Mouse (Mus musculus): Measurements from ENCODE around the gene Fancd2os. TPM values are rescaled to one million over a fixed set of nuclear protein-coding genes. Genes with fewer than 3 reads are reported as not detected.
A peak's percentile ranks its signal among the peaks of the same experiment; 100 is the strongest.

Gene Fancd2os
- total RNA-seq, 4 experiments from 2014 or later = not detected

- DNase-seq (ENCODE audit: low spot score) = no peak
These were observed 4.7 kb upstream of the Fancd2os start for GRCm38 (mm10) chr6:113605224-113605545.

- DNase-seq (ENCODE audit: low spot score) = peak; percentile 84
These were observed 4.1 kb upstream of the Fancd2os start, which contains the start of gene Brk1 for GRCm38 (mm10) chr6:113604432-113605223. Gene Brk1 (plus strand): TSS chr6:113604772.

- no peak for DNase-seq (ENCODE audit: low spot score)
These were observed 3.5 kb upstream of the Fancd2os start for GRCm38 (mm10) chr6:113603993-113604392.

GRCm38 (mm10) chr6:113602821-113603220, 2.3 kb upstream of the Fancd2os start:
- no peak for DNase-seq (ENCODE audit: low spot score)

GRCm38 (mm10) chr6:113599833-113600232, 682 bp downstream of the Fancd2os start:
- no peak for DNase-seq (ENCODE audit: low spot score)

GRCm38 (mm10) chr6:113597945-113598344, 2.6 kb downstream of the Fancd2os start:
- DNase-seq (ENCODE audit: low spot score) = no peak

GRCm38 (mm10) chr6:113592637-113593036, 7.9 kb downstream of the Fancd2os start:
- DNase-seq (ENCODE audit: low spot score) = no peak

- peak; percentile 8 for DNase-seq (ENCODE audit: low spot score)
These were observed 13.9 kb downstream of the Fancd2os start for GRCm38 (mm10) chr6:113586466-113587183.

- no peak for DNase-seq (ENCODE audit: low spot score)
These were observed 15.4 kb downstream of the Fancd2os start for GRCm38 (mm10) chr6:113585065-113585464.

- DNase-seq (ENCODE audit: low spot score) = no peak
These were observed 17.5 kb downstream of the Fancd2os start for GRCm38 (mm10) chr6:113583023-113583422.

- DNase-seq (ENCODE audit: low spot score) = no peak
These were observed 21.2 kb downstream of the Fancd2os start for GRCm38 (mm10) chr6:113579306-113579705.

- no peak for DNase-seq (ENCODE audit: low spot score)
These were observed 24.5 kb downstream of the Fancd2os start for GRCm38 (mm10) chr6:113576044-113576443.

GRCm38 (mm10) chr6:113564557-113564956, 36.0 kb downstream of the Fancd2os start:
- no peak for DNase-seq (ENCODE audit: low spot score)

GRCm38 (mm10) chr6:113559736-113560135, 40.8 kb downstream of the Fancd2os start:
- DNase-seq (ENCODE audit: low spot score) = no peak

Other genes with a start within 250 kb of the Fancd2os start
- gene Tada3, start 222.8 kb downstream of the Fancd2os start, total RNA-seq (2022) = 10 to 100 TPM; 20.7 to 23.8 (median 23.2) TPM
- gene Arpc4, start 222.6 kb downstream of the Fancd2os start, total RNA-seq (2022) = 10 to 100 TPM; 58.5 to 72.8 (median 62.0) TPM
- gene Ttll3, start 211.5 kb downstream of the Fancd2os start, total RNA-seq (2022) = 1 to 10 TPM in 1 of 4 experiments, under 1 TPM in 3; 0.44 to 1.0 (median 0.76) TPM
- 10 to 100 TPM in 3 of 4 experiments, 1 to 10 TPM in 1; 8.2 to 11.7 (median 11.2) TPM for gene Rpusd3, start 181.4 kb downstream of the Fancd2os start, total RNA-seq (2022)
- 1 to 10 TPM; 3.1 to 5.7 (median 4.6) TPM for gene Cidec, start 165.0 kb downstream of the Fancd2os start, total RNA-seq (2022)
- gene Jagn1, start 158.1 kb downstream of the Fancd2os start, total RNA-seq (2022) = 10 to 100 TPM; 21.0 to 21.4 (median 21.1) TPM
- 1 to 10 TPM in 2 of 4 experiments, under 1 TPM in 2; 0.60 to 2.0 (median 1.1) TPM for gene Il17re, start 142.2 kb downstream of the Fancd2os start, total RNA-seq (2022)
- 1 to 10 TPM; 5.6 to 9.9 (median 7.5) TPM for gene Il17rc, start 129.3 kb downstream of the Fancd2os start, total RNA-seq (2022)
- 10 to 100 TPM; 53.9 to 63.4 (median 59.2) TPM for gene Creld1, start 117.4 kb downstream of the Fancd2os start, total RNA-seq (2022)
- gene Prrt3, start 98.8 kb downstream of the Fancd2os start, total RNA-seq (2022) = not detected
- 10 to 100 TPM; 56.4 to 60.9 (median 57.3) TPM for gene Emc3, start 69.1 kb downstream of the Fancd2os start, total RNA-seq (2022)
- gene Fancd2, start 69.0 kb downstream of the Fancd2os start, total RNA-seq (2022) = under 1 TPM; 0.06 to 0.79 (median 0.18) TPM
- 10 to 100 TPM; 68.5 to 83.3 (median 75.0) TPM for gene Brk1, start 4.1 kb upstream of the Fancd2os start, total RNA-seq (2022)
- 10 to 100 TPM in 1 of 4 experiments, 1 to 10 TPM in 3; 8.4 to 10.7 (median 9.4) TPM for gene Vhl, start 23.2 kb upstream of the Fancd2os start, total RNA-seq (2022)
- gene Irak2, start 37.8 kb upstream of the Fancd2os start, total RNA-seq (2022) = 10 to 100 TPM in 2 of 4 experiments, 1 to 10 TPM in 2; 8.1 to 13.5 (median 10.6) TPM
- 10 to 100 TPM; 65.8 to 83.6 (median 69.8) TPM for gene Tatdn2, start 96.3 kb upstream of the Fancd2os start, total RNA-seq (2022)
- not detected for gene Ghrl, start 119.2 kb upstream of the Fancd2os start, total RNA-seq (2022)
- 10 to 100 TPM; 68.8 to 72.3 (median 71.1) TPM for gene Sec13, start 140.0 kb upstream of the Fancd2os start, total RNA-seq (2022)

All from heart, adult 8-10 months (tissue).